Mouse (Mus musculus): ENCODE data around the gene Aven. TPM values are rescaled to one million over a fixed set of nuclear protein-coding genes. Genes with fewer than 3 reads are reported as not detected.

The Aven gene
- polyA plus RNA-seq (2021; fragmentation: Nextera tagmentation), result 1.4 and 1.7 TPM in 2 replicates
- long read RNA-seq, experiment 1, partial matches to known transcripts, result 1 of 6 reads
- long read RNA-seq, experiment 1, other reads (novel, unspliced or antisense), result 5 of 6 reads
- long read RNA-seq, experiment 2, full-length matches to known transcripts, result 1 of 4 reads
- long read RNA-seq, experiment 2, partial matches to known transcripts, result 2 of 4 reads
- long read RNA-seq, experiment 2, other reads (novel, unspliced or antisense), result 1 of 4 reads

DNA sequence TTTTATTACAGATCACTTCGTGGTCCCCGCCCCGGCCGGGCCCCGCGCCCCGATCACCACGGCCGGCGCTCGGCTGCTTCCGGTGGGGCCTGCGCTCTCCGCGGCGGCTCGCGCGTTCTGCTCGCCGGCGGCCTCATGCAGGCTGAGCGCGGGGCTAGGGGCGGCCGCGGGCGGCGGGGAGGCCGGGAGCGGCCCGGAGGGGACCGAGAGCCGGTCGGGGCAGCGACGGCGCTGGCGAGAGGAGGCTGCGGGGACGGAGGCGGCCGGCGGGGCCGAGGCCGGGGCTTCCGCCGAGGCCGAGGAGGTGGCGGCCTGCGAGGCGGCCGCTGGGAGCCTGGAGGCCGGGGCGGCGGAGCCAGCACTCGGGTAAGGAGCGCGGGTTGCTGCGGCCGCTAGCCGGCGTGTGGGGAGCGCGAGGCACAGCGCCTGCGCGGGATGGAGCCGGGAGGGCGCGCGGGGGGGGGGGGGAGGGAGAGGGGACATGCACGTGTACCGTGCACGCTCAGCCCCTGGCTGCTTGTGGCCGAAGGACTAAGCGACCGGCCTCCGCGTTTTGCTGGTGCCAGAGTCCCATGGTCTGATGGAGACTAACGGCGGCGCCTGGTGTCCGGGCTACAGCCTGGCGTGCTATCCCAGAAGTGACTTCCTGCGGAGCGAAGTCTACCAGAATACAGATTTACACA is at the start of gene Aven:
Gene Aven, plus strand, starts transcription at position 109 of the 683 bp plus-strand sequence.

DNA sequence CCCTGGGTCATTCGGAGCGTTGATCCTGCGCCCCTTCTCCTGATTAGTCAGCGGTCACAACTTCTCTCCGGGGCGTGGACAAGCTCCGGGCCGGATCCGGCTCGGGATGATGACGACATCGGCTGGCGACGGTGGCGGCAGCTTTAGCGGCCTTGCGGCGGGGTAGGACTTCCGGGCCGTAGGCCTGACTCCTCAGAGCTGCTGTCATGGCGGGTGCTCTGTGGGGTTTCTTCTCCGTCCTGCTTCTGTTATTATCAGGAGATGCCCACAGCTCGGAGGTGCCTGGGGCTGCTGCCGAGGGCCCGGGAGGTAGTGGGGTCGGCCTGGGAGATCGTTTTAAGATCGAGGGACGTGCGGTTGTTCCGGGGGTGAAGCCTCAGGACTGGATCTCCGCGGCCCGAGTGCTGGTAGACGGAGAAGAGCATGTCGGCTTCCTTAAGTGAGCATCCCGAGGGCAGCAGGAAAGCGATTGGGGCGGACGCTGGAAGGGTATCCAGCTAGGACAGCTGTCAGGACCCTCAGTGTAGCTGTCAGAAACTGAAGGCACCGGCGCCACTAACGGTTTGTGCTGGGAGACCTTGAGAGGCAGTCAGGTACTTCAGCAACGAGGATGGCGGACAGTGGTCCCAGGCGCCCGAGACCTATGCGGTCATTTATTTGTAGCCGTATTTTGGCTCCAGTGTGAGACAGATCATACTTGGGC is 37.8 kb upstream of the Aven start, which contains the start of gene Emc7:
Gene Emc7, plus strand, starts transcription at position 136 of the 703 bp plus-strand sequence.

DNA sequence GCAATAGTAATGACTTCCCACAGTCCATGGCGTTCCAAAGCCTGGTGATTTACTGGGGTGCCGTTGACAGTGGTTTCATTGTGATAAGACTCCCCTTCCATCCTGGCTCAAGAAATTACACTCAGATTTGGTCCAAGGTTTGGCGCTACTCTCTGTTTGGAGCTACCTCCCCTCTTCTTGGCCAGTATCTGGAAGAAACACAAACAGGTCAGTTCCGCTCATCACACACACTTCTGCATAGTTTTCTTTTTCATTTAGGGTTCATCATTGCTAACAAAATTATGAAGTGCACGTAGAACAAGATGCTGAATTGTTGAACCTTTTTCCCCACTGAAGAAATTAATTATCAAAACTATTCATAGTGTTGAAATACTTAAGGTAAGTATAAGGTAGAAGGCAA is 12.1 kb upstream of the Aven start, which contains the start of gene Chrm5:
Gene Chrm5, minus strand, starts transcription at position 101 of the 400 bp plus-strand sequence.

Other genes starting within 250 kb of the Aven start
- 0.09 and 0.15 TPM in 2 replicates for gene Nutm1, start 233.7 kb upstream of the Aven start, polyA plus RNA-seq (2021; fragmentation: Nextera tagmentation)
- 289 TPM in 2 replicates for gene Nop10, start 231.0 kb upstream of the Aven start, polyA plus RNA-seq (2021; fragmentation: Nextera tagmentation)
- gene Slc12a6, start 227.1 kb upstream of the Aven start, polyA plus RNA-seq (2021; fragmentation: Nextera tagmentation), result 15.8 and 15.9 TPM in 2 replicates
- 0.29 TPM in 1 of 2 replicates, not detected in the other for gene Gm21985, start 226.7 kb upstream of the Aven start, polyA plus RNA-seq (2021; fragmentation: Nextera tagmentation)
- 317 and 366 TPM in 2 replicates for gene Emc4, start 124.9 kb upstream of the Aven start, polyA plus RNA-seq (2021; fragmentation: Nextera tagmentation)
- 8.5 and 8.9 TPM in 2 replicates for gene Katnbl1, start 113.8 kb upstream of the Aven start, polyA plus RNA-seq (2021; fragmentation: Nextera tagmentation)
- 39.7 and 50.1 TPM in 2 replicates for gene Emc7, start 38.0 kb upstream of the Aven start, polyA plus RNA-seq (2021; fragmentation: Nextera tagmentation)
- gene Chrm5, start 12.2 kb upstream of the Aven start, polyA plus RNA-seq (2021; fragmentation: Nextera tagmentation), result 0.41 and 0.58 TPM in 2 replicates